Mouse (Mus musculus) left cerebral cortex, postnatal 14 days (tissue): ENCODE results near the gene Babam1. TPM values are rescaled to one million over a fixed set of nuclear protein-coding genes. Genes with fewer than 3 reads are reported as not detected.
A peak's percentile ranks its signal among the peaks of the same experiment; 100 is the strongest.
"Not testable (repeated sequence)": the region's sequence is repeated elsewhere in the genome, so short reads cannot be mapped to it uniquely, and the experiment has no call there.

Experiments used
- DNase-seq, 2 experiments: peaks; one replicate each; pipeline ENCODE4 v3.0.0; 2021 to 2022; ENCODE audit warnings: low spot score in 2 of 2, mixed read lengths in 1 of 2
- intact Hi-C: fragments of 180-260 bp; cut with DNase I; formaldehyde crosslinking; loops from one replicate; pipeline ENCODE4 v1.15.1; 2025
- total RNA-seq, 2 experiments: library from RNA; stranded (reverse); gene quantifications; 2 replicates each; pipeline ENCODE4 v1.2.3; 2021

The Babam1 gene
- total RNA-seq, 2 experiments from 2014 or later, result 87.1 to 91.0 TPM

- intact Hi-C loops, result no loop called here
- DNase-seq, result no peak
Observed at GRCm38 (mm10) chr8:71403107-71403885, 6.6 kb downstream of the Babam1 start.

GRCm38 (mm10) chr8:71404011-71404410 lies 7.3 kb downstream of the Babam1 start:
- intact Hi-C loops, result no loop called here
- DNase-seq, result no peak

- no peak for DNase-seq
- intact Hi-C loops, result no loop called here
Observed at GRCm38 (mm10) chr8:71404951-71405351, 8.3 kb downstream of the Babam1 start.

GRCm38 (mm10) chr8:71405401-71406098 lies 8.9 kb downstream of the Babam1 start, which contains the start of gene Ankle1:
TSS of gene Ankle1 (plus strand) at chr8:71406010.
- intact Hi-C loops, result no loop called here
- DNase-seq, result peak; percentile 93

- DNase-seq, result no peak
- intact Hi-C loops, result no loop called here
Observed at GRCm38 (mm10) chr8:71406099-71407015, 9.7 kb downstream of the Babam1 start.

GRCm38 (mm10) chr8:71407441-71407840 lies 10.8 kb downstream of the Babam1 start:
- no peak for DNase-seq

GRCm38 (mm10) chr8:71408231-71408630 lies 11.6 kb downstream of the Babam1 start:
- intact Hi-C loops, result no loop called here
- DNase-seq, result no peak

More at GRCm38 (mm10) chr8:71407441-71407840, 10.8 kb downstream of the Babam1 start:
- intact Hi-C loops, result no loop called here

- intact Hi-C loops, result loop anchor here (10.0 kb wide), 1 partner anchor 1113 kb away; no protein-coding TSS in a partner anchor
- DNase-seq, result no peak
Observed at GRCm38 (mm10) chr8:71411535-71412273, 15.0 kb downstream of the Babam1 start.

- DNase-seq, result no peak
- intact Hi-C loops, result no loop called here
Observed at GRCm38 (mm10) chr8:71422121-71422520, 25.5 kb downstream of the Babam1 start.

GRCm38 (mm10) chr8:71432935-71433334 lies 36.3 kb downstream of the Babam1 start:
- DNase-seq, intact Hi-C loops: not testable (repeated sequence)

GRCm38 (mm10) chr8:71437041-71437440 lies 40.4 kb downstream of the Babam1 start:
- no peak for DNase-seq
- intact Hi-C loops, result no loop called here

- peak; percentile 34 to 47 for DNase-seq
- intact Hi-C loops, result loop anchor here (5.0 kb wide), 2 partner anchors 81 to 161 kb away; no protein-coding TSS in a partner anchor
Observed at GRCm38 (mm10) chr8:71441404-71441803, 44.7 kb downstream of the Babam1 start.

- no peak for DNase-seq
- intact Hi-C loops, result no loop called here
Observed at GRCm38 (mm10) chr8:71445096-71445495, 48.4 kb downstream of the Babam1 start.

GRCm38 (mm10) chr8:71451337-71451736 lies 54.7 kb downstream of the Babam1 start:
- intact Hi-C loops, result no loop called here
- no peak for DNase-seq

- intact Hi-C loops, result no loop called here
- no peak for DNase-seq
Observed at GRCm38 (mm10) chr8:71451777-71452176, 55.1 kb downstream of the Babam1 start.

GRCm38 (mm10) chr8:71452669-71453068 lies 56.0 kb downstream of the Babam1 start:
- no peak for DNase-seq
- intact Hi-C loops, result no loop called here
